ENCODE assay signal across 10 mouse cellular contexts in the genomic region with DNA sequence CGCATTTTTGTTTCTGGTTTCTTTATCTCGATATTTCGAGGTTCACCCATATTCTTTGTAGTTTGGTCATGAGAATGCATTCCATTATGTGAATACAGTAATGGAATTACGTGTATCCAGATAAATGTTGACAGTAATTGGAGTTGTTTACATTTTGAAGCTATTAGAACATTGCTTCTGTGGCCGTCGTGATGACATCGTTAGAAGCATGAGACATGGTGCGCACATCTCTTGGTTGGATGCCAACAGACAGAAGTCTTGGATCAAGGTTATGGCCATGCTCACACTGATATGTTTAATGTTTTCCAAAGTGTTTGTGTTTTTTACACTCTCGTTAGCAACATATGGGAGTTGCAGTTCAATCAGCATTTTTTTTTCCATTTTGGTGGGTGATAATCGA.
"Had no signal": no experiment of that assay in that cellular context is flagged by ENCODE, and none has a peak within 500 bp of the region (broad histone marks: within the 10 kb centered on the region; RNA-seq: fewer than 3 reads in every experiment).

No protein-coding gene starts in this region.

- ATAC-seq: intestine, postnatal 0 days; liver, embryonic 12.5 days; midbrain, embryonic 16.5 days had no signal

- DNase-seq: kidney, adult 8-10 months; kidney, postnatal 25 days; layer of hippocampus, postnatal 36 days; thymus, postnatal 14 days had no signal

- H3K4me3 ChIP-seq: limb, embryonic 15.5 days; liver, embryonic 12.5 days; midbrain, embryonic 12.5 days; neural tube, embryonic 13.5 days had no signal

- H3K4me2 ChIP-seq: limb, embryonic 15.5 days; liver, embryonic 12.5 days; midbrain, embryonic 12.5 days; neural tube, embryonic 13.5 days had no signal

- H3K27ac ChIP-seq: limb, embryonic 15.5 days; liver, embryonic 12.5 days; midbrain, embryonic 12.5 days; neural tube, embryonic 13.5 days had no signal

- H3K9me3 ChIP-seq: limb, embryonic 15.5 days; liver, embryonic 12.5 days; midbrain, embryonic 12.5 days had no signal

- H3K27me3 ChIP-seq: limb, embryonic 15.5 days; liver, embryonic 12.5 days; midbrain, embryonic 12.5 days; neural tube, embryonic 13.5 days had no signal

- H3K9ac ChIP-seq: limb, embryonic 15.5 days; liver, embryonic 12.5 days; midbrain, embryonic 12.5 days; neural tube, embryonic 13.5 days had no signal
